Mouse (Mus musculus) G1E (cell line): Measurements from ENCODE around the gene Marveld2. TPM values are rescaled to one million over a fixed set of nuclear protein-coding genes. Genes with fewer than 3 reads are reported as not detected.

Source experiments
- ATAC-seq: 2 replicates; pipeline ENCODE4 v1.8.0; 2016; ENCODE audit warnings: mild to moderate bottlenecking; ENCODE audit not compliant: insufficient number of reproducible peaks, poor library complexity, low FRiP score, severe bottlenecking; ENCODE audit errors: extremely low read depth
- DNase-seq: peaks from one replicate; pipeline ENCODE4 v3.0.0; 2012; ENCODE audit warnings: low spot score
- H3K27me3 ChIP-seq: 2 replicates; pipeline ENCODE4 v1.6.1; 2012; ENCODE audit warnings: mild to moderate bottlenecking, low read length, inconsistent platforms; ENCODE audit not compliant: insufficient read depth
- H3K36me3 ChIP-seq: replicated peaks from 2 replicates; pipeline ENCODE3; 2012; ENCODE audit warnings: mild to moderate bottlenecking, inconsistent platforms
- H3K4me1 ChIP-seq: 2 replicates; pipeline ENCODE4 v1.6.1; 2012; ENCODE audit warnings: low read depth, low read length, inconsistent platforms, mixed read lengths; ENCODE audit not compliant: insufficient read depth
- H3K4me3 ChIP-seq: 2 replicates; pipeline ENCODE4 v1.5.1; 2012; ENCODE audit warnings: low read depth, mild to moderate bottlenecking, inconsistent platforms, low read length, moderate library complexity, mixed read lengths
- H3K9me3 ChIP-seq: replicated peaks from 2 replicates; pipeline ENCODE4 v1.6.1; 2012; ENCODE audit warnings: inconsistent platforms
- CTCF ChIP-seq: IDR thresholded peaks from 2 replicates; pipeline ENCODE4 v1.5.1; 2012; ENCODE audit warnings: low read depth, low read length, inconsistent platforms, mixed read lengths
- GATA1 ChIP-seq: IDR thresholded peaks from 2 replicates; pipeline ENCODE4 v1.6.1; 2012; ENCODE audit warnings: borderline replicate concordance, low read length, inconsistent platforms, mixed read lengths
- GATA2 ChIP-seq: IDR thresholded peaks from 2 replicates; pipeline ENCODE4 v1.6.1; 2012; ENCODE audit warnings: low read depth, low read length, inconsistent platforms, borderline replicate concordance
- POLR2AphosphoS5 ChIP-seq: IDR thresholded peaks from 2 replicates; pipeline ENCODE4 v1.6.1; 2012; ENCODE audit warnings: low read depth, low read length, inconsistent platforms; ENCODE audit not compliant: insufficient replicate concordance
- TAL1 ChIP-seq: conservative IDR thresholded peaks from 2 replicates; pipeline ENCODE4 v1.6.1; 2012; ENCODE audit warnings: low read depth, low read length, inconsistent platforms, mixed read lengths
- polyA plus RNA-seq: library from polyadenylated mRNA; stranded (reverse); fragments of >175 nt; gene quantifications from 2 replicates; pipeline ENCODE4 v1.2.3, GENCODE M21; 2012
- total RNA-seq, 2 experiments: library from RNA; stranded (forward) in 1 of 2; stranded (reverse) in 1 of 2; fragments of 200-1000 nt in 1 of 2; fragments of >200 nt in 1 of 2; fragmentation: Nextera tagmentation in 1 of 2; gene quantifications; 2 replicates each; pipeline ENCODE4 v1.2.3; 2014 to 2017

Gene Marveld2
- total RNA-seq (2014; fragmentation: Nextera tagmentation): 1.4 and 2.8 TPM in 2 replicates
- total RNA-seq (2017): 1.9 and 2.7 TPM in 2 replicates
- 0.35 and 0.40 TPM in 2 replicates for polyA plus RNA-seq

DNA sequence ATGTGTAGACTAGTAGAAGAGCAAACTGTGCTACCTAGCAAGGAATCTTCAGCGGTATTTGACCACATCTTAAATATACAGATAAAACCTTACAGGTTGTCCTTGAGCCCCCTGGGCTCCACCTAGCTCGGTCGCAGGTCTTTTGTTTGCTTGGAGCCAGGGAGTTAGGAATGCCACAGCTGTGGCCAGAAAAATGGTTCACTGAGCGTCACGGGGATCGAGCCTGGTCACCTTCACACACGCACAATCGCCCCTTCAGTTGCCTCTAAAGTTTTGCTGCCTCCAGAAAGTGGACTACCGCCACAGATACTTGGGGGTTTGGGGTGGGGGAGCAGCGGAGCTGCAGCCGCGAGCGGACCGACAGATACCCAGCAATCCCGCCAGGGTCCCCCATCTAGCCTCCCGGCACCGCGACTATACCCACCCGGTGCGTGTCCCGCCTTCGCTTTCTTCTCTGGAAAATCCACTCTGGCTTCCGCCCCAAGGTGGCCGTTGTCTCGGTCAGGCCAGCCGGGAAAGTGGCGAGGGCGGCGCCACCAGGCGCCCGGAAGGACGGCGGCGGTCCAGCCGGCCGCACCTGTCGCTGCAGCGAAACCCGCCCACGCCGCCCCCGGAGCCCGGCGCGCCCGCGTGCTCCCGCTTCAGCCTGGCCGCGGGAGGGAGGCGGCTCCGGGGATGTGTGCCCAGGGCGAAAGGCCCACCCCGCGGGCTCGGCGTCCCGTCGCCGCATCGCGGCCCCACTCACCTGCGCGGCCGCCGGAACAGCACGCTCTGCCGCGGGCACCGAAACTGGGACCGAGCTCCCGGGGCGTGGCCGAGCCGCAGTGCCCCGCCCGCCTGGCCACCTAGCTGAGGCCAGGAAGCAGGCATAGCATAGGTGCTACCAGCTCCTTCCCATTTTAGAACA lies at the start of gene Marveld2:
Gene Marveld2, minus strand, starts transcription at position 791 of the 907 bp plus-strand sequence.
- Histone ChIP-seq H3K4me3 (peak within 1 kb of the TSS; percentile 79), H3K9me3 (no peaks in the 10 kb centered on the region), H3K4me1 (peaks cover 16% of the 10 kb centered on the region), H3K27me3 (peaks cover 3% of the 10 kb centered on the region; the same call in 1 of the 2 replicates), H3K36me3 (peaks cover 38% of the 10 kb centered on the region)
- DNase-seq (peak; percentile 65), ATAC-seq (0 out of 2 replicates have a peak, but pooled peaks have one; percentile 22)
- TF ChIP-seq CTCF: no peak
- TF ChIP-seq POLR2AphosphoS5: no peak
- no peak for TF ChIP-seq TAL1
- TF ChIP-seq GATA2: no peak
- TF ChIP-seq GATA1: no peak

DNA sequence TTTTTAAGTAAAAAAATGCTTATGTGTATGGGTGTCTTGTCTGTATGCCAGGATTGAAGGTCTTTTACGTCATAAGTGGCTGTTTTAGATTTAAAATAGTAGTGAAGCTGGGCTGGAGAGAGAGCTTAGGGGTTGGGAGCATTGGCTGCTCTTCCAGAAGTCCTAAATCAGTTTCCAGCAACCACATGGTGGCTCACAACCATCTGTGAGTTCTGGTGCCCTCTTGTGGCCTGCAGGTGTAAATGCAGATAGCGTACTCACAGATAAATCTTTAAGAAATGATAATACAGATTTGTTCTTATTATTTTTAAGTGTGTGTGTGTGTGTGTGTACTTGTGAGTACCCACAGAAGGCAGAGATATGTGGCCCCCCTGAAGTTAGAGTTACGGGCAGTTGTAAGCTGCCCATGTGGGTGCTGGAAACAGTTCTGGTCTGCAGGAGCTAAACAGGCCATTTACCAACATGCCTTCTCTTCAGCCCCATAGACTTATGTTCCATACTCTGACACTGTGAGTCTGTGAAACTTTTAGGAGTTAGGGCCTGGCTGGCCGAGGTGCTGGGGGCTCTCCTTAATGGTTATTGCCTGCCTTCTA lies 43.2 kb upstream of the Marveld2 start:
- H3K4me1 ChIP-seq: peaks cover 7% of the 10 kb centered on the region
- no peak overlapping the region for H3K4me3 ChIP-seq
- no peak for ATAC-seq
- no peaks in the 10 kb centered on the region for H3K27me3 ChIP-seq
- H3K9me3 ChIP-seq: no peaks in the 10 kb centered on the region
- DNase-seq: no peak
- TF ChIP-seq POLR2AphosphoS5 (no peak), CTCF (peak; percentile 83)
- H3K36me3 ChIP-seq: peaks cover 66% of the 10 kb centered on the region

DNA sequence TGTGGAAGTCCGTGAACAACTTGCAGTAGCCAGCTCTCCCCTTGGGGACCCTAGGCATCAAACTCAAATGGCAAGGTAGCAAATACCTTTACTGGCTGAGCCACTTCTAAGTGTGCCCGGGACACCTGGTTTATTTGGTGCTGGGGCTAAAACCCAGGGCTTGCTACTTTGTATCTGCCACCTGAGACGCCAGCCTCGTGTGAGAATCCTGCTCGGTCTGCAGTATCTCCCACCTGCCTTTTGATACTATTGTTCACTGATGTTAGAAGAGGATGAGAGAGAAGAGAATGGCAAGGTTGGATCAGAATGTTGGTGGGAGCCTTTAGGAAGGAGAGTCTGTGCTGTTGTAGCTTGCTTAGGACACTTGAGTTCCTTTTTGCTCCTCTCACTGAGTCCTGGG lies 41.3 kb upstream of the Marveld2 start:
- TF ChIP-seq TAL1 (no peak), GATA2 (no peak), CTCF (no peak), GATA1 (no peak), POLR2AphosphoS5 (no peak)
- H3K9me3 ChIP-seq: no peaks in the 10 kb centered on the region
- no peak for DNase-seq
- no peaks in the 10 kb centered on the region for H3K27me3 ChIP-seq
- H3K36me3 ChIP-seq: peaks cover 62% of the 10 kb centered on the region
- no peak overlapping the region for H3K4me3 ChIP-seq
- no peak for ATAC-seq
- peaks cover 15% of the 10 kb centered on the region for H3K4me1 ChIP-seq

DNA sequence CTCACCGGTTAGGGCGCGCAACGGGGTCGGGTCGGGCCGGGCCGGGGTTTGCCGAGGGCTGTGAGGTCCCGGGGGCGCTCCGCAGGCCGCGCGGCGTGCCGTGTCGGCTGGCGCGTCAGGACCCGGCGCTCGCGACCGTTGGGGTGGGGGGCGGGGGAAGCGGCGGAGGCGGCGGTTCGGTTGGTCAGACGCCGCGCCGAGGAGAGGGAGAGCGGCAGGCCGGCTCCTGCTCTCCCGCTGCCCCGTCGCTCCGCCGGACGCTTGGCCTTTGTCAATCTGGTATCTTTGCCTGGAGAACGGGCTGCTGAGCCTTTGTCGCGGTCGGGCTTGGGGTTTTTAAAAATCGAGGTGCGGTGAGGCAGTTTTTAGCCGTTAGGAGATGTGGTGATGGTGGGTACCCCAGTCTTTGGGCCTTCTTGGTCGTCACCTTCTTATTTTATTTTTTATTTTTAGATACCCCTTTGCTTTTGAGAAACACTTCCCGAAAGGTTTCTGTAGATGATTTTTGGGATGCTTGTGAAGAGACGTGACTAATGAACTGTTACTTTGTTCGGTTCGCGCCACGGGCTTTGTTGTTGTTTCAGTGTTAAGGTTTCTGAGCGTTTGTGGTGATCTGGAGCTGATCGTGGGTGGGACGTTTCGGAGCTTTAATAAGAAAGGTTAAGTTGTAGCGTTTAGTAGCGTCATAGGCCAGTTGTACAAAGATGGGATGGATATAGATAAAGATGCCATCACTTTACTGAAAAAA lies 34.8 kb upstream of the Marveld2 start, which contains the start of gene Taf9:
Gene Taf9, plus strand, starts transcription at position 141 of the 748 bp plus-strand sequence.
- H3K9me3 ChIP-seq: no peaks in the 10 kb centered on the region
- H3K4me1 ChIP-seq: peaks cover 14% of the 10 kb centered on the region
- H3K4me3 ChIP-seq: peak within 1 kb of the TSS; percentile 78
- no peaks in the 10 kb centered on the region for H3K27me3 ChIP-seq
- TF ChIP-seq GATA1 (no peak), GATA2 (no peak), TAL1 (no peak), POLR2AphosphoS5 (no peak), CTCF (no peak)
- peaks cover 35% of the 10 kb centered on the region for H3K36me3 ChIP-seq
- DNase-seq (peak; percentile 73), ATAC-seq (no peak)

DNA sequence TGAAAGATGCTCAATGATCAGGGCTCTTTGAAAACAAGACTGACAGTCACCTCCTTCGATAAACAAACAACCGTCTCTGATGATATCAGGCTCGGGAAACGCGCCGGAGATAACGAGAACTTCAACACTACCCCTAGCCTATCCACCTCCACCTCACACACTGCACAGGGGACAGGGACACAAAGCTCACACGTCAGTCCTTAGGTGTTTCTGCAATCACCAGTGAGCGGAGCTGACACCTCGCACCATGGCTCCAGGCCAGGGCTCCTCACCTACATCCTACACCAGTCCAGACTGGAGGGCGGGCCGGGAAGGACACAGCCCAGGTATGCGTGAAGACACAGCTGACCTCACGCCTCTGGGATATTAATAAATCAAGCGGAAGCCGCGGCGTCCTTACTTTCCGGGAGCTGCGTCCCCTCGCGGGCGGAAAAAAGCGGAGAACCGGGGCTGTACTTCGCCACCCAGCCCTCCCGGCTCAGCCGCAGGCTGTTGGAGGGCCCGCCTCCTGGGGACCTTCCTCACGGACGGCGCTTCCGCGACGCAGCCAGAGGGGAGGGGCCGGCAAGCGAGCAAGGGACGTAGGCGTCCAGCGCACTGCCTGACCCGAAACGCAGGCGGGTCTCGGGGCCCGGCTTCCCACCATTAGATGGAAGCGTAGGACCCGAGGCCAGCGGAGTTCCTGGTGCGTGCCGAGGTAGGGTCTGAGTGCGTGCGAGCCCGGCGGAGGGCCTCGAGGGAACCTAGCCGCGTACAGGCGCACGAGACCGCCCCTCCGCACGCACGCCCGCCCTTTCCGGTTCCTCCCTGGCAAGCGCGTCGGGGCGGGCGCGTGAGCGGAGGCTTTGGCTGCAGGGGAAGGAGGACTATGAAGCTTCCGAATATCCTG lies 34.0 kb upstream of the Marveld2 start, which contains the start of the genes Ak6 and Rad17:
Gene Ak6, plus strand, starts transcription at position 430 of the 889 bp plus-strand sequence.
Gene Rad17, minus strand, starts transcription at position 502 of the 889 bp plus-strand sequence.
- Histone ChIP-seq H3K9me3 (no peaks in the 10 kb centered on the region), H3K27me3 (no peaks in the 10 kb centered on the region), H3K4me3 (peak within 1 kb of the TSS; percentile 78), H3K36me3 (peaks cover 37% of the 10 kb centered on the region), H3K4me1 (peaks cover 14% of the 10 kb centered on the region)
- DNase-seq (peak; percentile 79), ATAC-seq (peak; percentile 71)
- no peak for TF ChIP-seq POLR2AphosphoS5
- no peak for TF ChIP-seq GATA2
- no peak for TF ChIP-seq GATA1
- TF ChIP-seq CTCF: no peak
- no peak for TF ChIP-seq TAL1
